Mouse (Mus musculus) skeletal muscle tissue, adult 2 months (tissue): ENCODE data around the gene Prox1.

Source experiments
- DNase-seq: peaks from one replicate; pipeline ENCODE4 v3.0.0-alpha.2; 2012; ENCODE audit warnings: low read depth, low spot score

Prox1 gene

GRCm38 (mm10) chr1:190173596-190173995 is 3.1 kb upstream of the Prox1 start:
- no peak for DNase-seq

GRCm38 (mm10) chr1:190172979-190173461 is 2.5 kb upstream of the Prox1 start:
- DNase-seq = no peak

GRCm38 (mm10) chr1:190172311-190172978 is 1.9 kb upstream of the Prox1 start:
- DNase-seq = no peak

GRCm38 (mm10) chr1:190171750-190172149 is 1.2 kb upstream of the Prox1 start:
- no peak for DNase-seq

- no peak for DNase-seq
These were observed 827 bp upstream of the Prox1 start for GRCm38 (mm10) chr1:190171341-190171740.

- no peak for DNase-seq
These were observed 304 bp upstream of the Prox1 start for GRCm38 (mm10) chr1:190170819-190171216.

- DNase-seq = no peak
These were observed 1.5 kb downstream of the Prox1 start for GRCm38 (mm10) chr1:190168761-190169671.

GRCm38 (mm10) chr1:190168115-190168514 is 2.4 kb downstream of the Prox1 start:
- DNase-seq = no peak

GRCm38 (mm10) chr1:190167609-190168008 is 2.9 kb downstream of the Prox1 start:
- no peak for DNase-seq

- no peak for DNase-seq
These were observed 5.0 kb downstream of the Prox1 start for GRCm38 (mm10) chr1:190165511-190165910.

GRCm38 (mm10) chr1:190163471-190163870 is 7.0 kb downstream of the Prox1 start:
- DNase-seq = no peak

GRCm38 (mm10) chr1:190161708-190162465 is 8.6 kb downstream of the Prox1 start:
- no peak for DNase-seq

GRCm38 (mm10) chr1:190161288-190161687 is 9.2 kb downstream of the Prox1 start:
- no peak for DNase-seq

- DNase-seq = no peak
These were observed 11.1 kb downstream of the Prox1 start for GRCm38 (mm10) chr1:190159457-190159856.

GRCm38 (mm10) chr1:190155751-190156150 is 14.8 kb downstream of the Prox1 start:
- no peak for DNase-seq

GRCm38 (mm10) chr1:190155021-190155420 is 15.5 kb downstream of the Prox1 start:
- DNase-seq = no peak

- no peak for DNase-seq
These were observed 16.2 kb downstream of the Prox1 start for GRCm38 (mm10) chr1:190154292-190154691.

GRCm38 (mm10) chr1:190152603-190153002 is 17.9 kb downstream of the Prox1 start:
- DNase-seq = no peak

- no peak for DNase-seq
These were observed 21.2 kb downstream of the Prox1 start for GRCm38 (mm10) chr1:190149233-190149741.

- DNase-seq = no peak
These were observed 21.8 kb downstream of the Prox1 start for GRCm38 (mm10) chr1:190148661-190149232.

GRCm38 (mm10) chr1:190147816-190148215 is 22.7 kb downstream of the Prox1 start:
- DNase-seq = no peak
